Mouse (Mus musculus) heart, adult 10 weeks (tissue): ENCODE data around the gene Cox4i1. TPM values are rescaled to one million over a fixed set of nuclear protein-coding genes. Genes with fewer than 3 reads are reported as not detected.

ENCODE experiments used
- polyA plus RNA-seq: library from polyadenylated mRNA; stranded (reverse); fragments of 350-450 nt; fragmentation: Illumina TruSeq; extraction: RNeasy Lipid Tissue Mini Kit (QIAGEN cat#74804); gene quantifications from one replicate; pipeline ENCODE4 v1.2.3, GENCODE M21; 2014; ENCODE audit warnings: low read depth, low replicate concordance

Gene Cox4i1
- 3,955 TPM for polyA plus RNA-seq

GRCm38 (mm10) chr8:120667561-120668373 is at the start of gene Cox4i1, which contains the start of gene Gm27021:
Cox4i1 (plus strand) TSS chr8:120668222.
Gm27021 (minus strand) TSS chr8:120668079.

GRCm38 (mm10) chr8:120647532-120647931 is 20.5 kb upstream of the Cox4i1 start, which contains the start of gene 1190005I06Rik:
1190005I06Rik (minus strand) TSS chr8:120647632.

GRCm38 (mm10) chr8:120668374-120668905 is 418 bp downstream of the Cox4i1 start, which contains the start of gene Emc8:
Emc8 (minus strand) TSS chr8:120668573.

Other genes starting within 250 kb of the Cox4i1 start
- gene Gins2, start 78.9 kb upstream of the Cox4i1 start, polyA plus RNA-seq = 0.39 TPM
- 5.8 TPM for gene 1190005I06Rik, start 20.6 kb upstream of the Cox4i1 start, polyA plus RNA-seq
- not detected for gene Gm27021, start 143 bp upstream of the Cox4i1 start, polyA plus RNA-seq
- gene Emc8, start 351 bp downstream of the Cox4i1 start, polyA plus RNA-seq = 22.8 TPM
- gene Irf8, start 68.1 kb downstream of the Cox4i1 start, polyA plus RNA-seq = 3.6 TPM